Mouse (Mus musculus) E14TG2a.4 (cell line): Measurements from ENCODE around the gene Rgs8.

Experiments
- CTCF ChIP-seq: conservative IDR thresholded peaks from 2 replicates; pipeline ENCODE4 v1.5.1; 2014; ENCODE audit warnings: low read length
- POU5F1 ChIP-seq: IDR thresholded peaks from 2 replicates; pipeline ENCODE4 v1.6.1; 2014; ENCODE audit warnings: low read length, borderline replicate concordance

GRCm38 (mm10) chr1:153695398-153695797, 42.6 kb downstream of the Rgs8 start:
- TF ChIP-seq CTCF, result no peak
- TF ChIP-seq POU5F1, result no peak
